ENCODE assay signal across 9 mouse cellular contexts in the genomic region with DNA sequence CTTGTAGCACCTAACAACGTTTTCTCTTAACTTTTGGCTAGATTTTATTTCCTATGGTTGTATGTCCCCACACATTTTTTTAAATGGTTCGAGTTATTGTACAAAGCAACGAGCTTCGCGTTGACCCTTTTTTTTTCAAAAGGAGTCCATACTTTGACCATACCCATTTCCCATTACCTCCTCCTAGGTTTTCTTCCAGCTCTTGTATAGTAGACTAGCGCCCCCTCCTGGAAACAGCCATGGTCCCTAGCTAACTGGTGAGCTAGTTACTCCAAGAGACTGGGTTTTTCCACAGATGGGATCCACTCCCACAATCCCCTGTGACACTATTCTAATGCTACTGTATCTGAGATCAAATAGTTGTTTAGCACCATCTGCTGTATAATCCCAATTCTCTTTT.
DNase-seq lines count a peak whose midpoint lies in the region; ATAC-seq lines count a peak whose summit lies in the region.
"Had no signal": no experiment of that assay in that cellular context is flagged by ENCODE, and none has a peak within 500 bp of the region (broad histone marks: within the 10 kb centered on the region; RNA-seq: fewer than 3 reads in every experiment).

No protein-coding gene starts in this region.

- H3K36me3 ChIP-seq in embryonic facial prominence, embryonic 11.5 days (replicated peaks; ENCODE audit: control insufficient read depth, insufficient read depth, low read depth, low read length), result no peaks in the 10 kb centered on the region
- H3K36me3 ChIP-seq: lung, embryonic 15.5 days had no signal

- no peaks in the 10 kb centered on the region for H3K4me1 ChIP-seq in embryonic facial prominence, embryonic 11.5 days (ENCODE audit: control insufficient read depth, insufficient read depth, low read length)
- H3K4me1 ChIP-seq: lung, embryonic 15.5 days had no signal

- no peak overlapping the region for H3K9ac ChIP-seq in embryonic facial prominence, embryonic 11.5 days (replicated peaks; ENCODE audit: low read length)
- H3K9ac ChIP-seq: lung, embryonic 15.5 days had no signal

- no peak overlapping the region for H3K4me2 ChIP-seq in embryonic facial prominence, embryonic 11.5 days (ENCODE audit: low read depth, low read length)
- H3K4me2 ChIP-seq: lung, embryonic 15.5 days had no signal

- no peak overlapping the region for H3K4me3 ChIP-seq in embryonic facial prominence, embryonic 11.5 days (ENCODE audit: low read depth, low read length)
- H3K4me3 ChIP-seq: lung, embryonic 15.5 days had no signal

- H3K9me3 ChIP-seq in embryonic facial prominence, embryonic 11.5 days (replicated peaks; ENCODE audit: control insufficient read depth, low read length), result no peaks in the 10 kb centered on the region
- H3K9me3 ChIP-seq: lung, embryonic 15.5 days had no signal

- H3K27ac ChIP-seq in embryonic facial prominence, embryonic 11.5 days (replicated peaks; ENCODE audit: low read depth, low read length), result no peak overlapping the region
- H3K27ac ChIP-seq: lung, embryonic 15.5 days had no signal

- DNase-seq in cerebellum, adult 9-10 months, result peak; percentile 1
- DNase-seq in cerebellum, adult 18-20 months, result no peak
- DNase-seq in right cerebral cortex, adult 18-20 months, result peak; percentile 8
- DNase-seq in right cerebral cortex, postnatal 25 days, result no peak
- peak; percentile 7 for DNase-seq in embryonic facial prominence, embryonic 11.5 days (ENCODE audit: low spot score)
- DNase-seq in layer of hippocampus, adult 8-10 months (ENCODE audit: low spot score in 2 of 2), result peak; percentile 63 to 71
- peak; percentile 15 for DNase-seq in mesoderm, embryonic 11.5 days (ENCODE audit: low read depth, low spot score)
- DNase-seq in thymus, postnatal 4 days, result peak; percentile 80

- no peaks in the 10 kb centered on the region for H3K27me3 ChIP-seq in embryonic facial prominence, embryonic 11.5 days (ENCODE audit: control insufficient read depth, insufficient read depth, low read length)
- H3K27me3 ChIP-seq: lung, embryonic 15.5 days had no signal

- WGBS in embryonic facial prominence, embryonic 11.5 days, result 55% methylated on average over 6 of the region's 6 CpGs

- ATAC-seq in embryonic facial prominence, embryonic 11.5 days (replicated peaks; ENCODE audit: insufficient number of reproducible peaks, low FRiP score, low TSS enrichment, low read depth), result no peak

Comparison
In these comparisons a context has a peak if more than half of its experiments do, and no peak if none do; other contexts are left out.
1. DNase-seq: peak in cerebellum, adult 9-10 months (single experiment), right cerebral cortex, adult 18-20 months (single experiment), embryonic facial prominence, embryonic 11.5 days (single experiment), layer of hippocampus, adult 8-10 months (2 of 2), mesoderm, embryonic 11.5 days (single experiment) and thymus, postnatal 4 days (single experiment); none in cerebellum, adult 18-20 months (0 of 2) and right cerebral cortex, postnatal 25 days (single experiment).